Mouse (Mus musculus) midbrain, embryonic 12.5 days (tissue): ENCODE results near the gene Cstb. TPM values are rescaled to one million over a fixed set of nuclear protein-coding genes. Genes with fewer than 3 reads are reported as not detected.
"Not testable (repeated sequence)": the region's sequence is repeated elsewhere in the genome, so short reads cannot be mapped to it uniquely, and the experiment has no call there.

Experiments
- ATAC-seq: fragments of 200-750 bp; cut with Nextera tagmentation; 2 replicates; pipeline ENCODE4 v1.8.0; 2017; ENCODE audit warnings: low read depth, moderate TSS enrichment, moderate library complexity; ENCODE audit not compliant: low FRiP score
- H3K27ac ChIP-seq: fragments of 300-500 bp; sonication (generic); replicated peaks from 2 replicates; pipeline ENCODE4 v1.5.1; 2016; ENCODE audit warnings: mild to moderate bottlenecking
- H3K27me3 ChIP-seq: fragments of 300-500 bp; sonication (generic); 2 replicates; pipeline ENCODE4 v1.6.1; 2016; ENCODE audit warnings: mild to moderate bottlenecking
- H3K36me3 ChIP-seq: fragments of 300-500 bp; sonication (generic); 2 replicates; pipeline ENCODE4 v1.6.1; 2016
- H3K4me1 ChIP-seq: fragments of 300-500 bp; sonication (generic); 2 replicates; pipeline ENCODE4 v1.6.1; 2016
- H3K4me2 ChIP-seq: fragments of 300-500 bp; sonication (generic); replicated peaks from 2 replicates; pipeline ENCODE4 v1.6.1; 2016; ENCODE audit warnings: mild to moderate bottlenecking, moderate library complexity
- H3K4me3 ChIP-seq: fragments of 300-500 bp; sonication (generic); 2 replicates; pipeline ENCODE4 v1.5.1; 2016; ENCODE audit warnings: mild to moderate bottlenecking
- H3K9ac ChIP-seq: fragments of 300-500 bp; sonication (generic); replicated peaks from 2 replicates; pipeline ENCODE4 v1.6.1; 2016; ENCODE audit warnings: mild to moderate bottlenecking, moderate library complexity
- H3K9me3 ChIP-seq: fragments of 300-500 bp; sonication (generic); 2 replicates; pipeline ENCODE4 v1.6.1; 2016; ENCODE audit warnings: mild to moderate bottlenecking
- WGBS: fragments of 180-500 bp; shearing (Covaris S2); methylation state at CpG from one replicate; pipeline ENCODE4 v1.1.7; 2016; 5-methylcytosine and 5-hydroxymethylcytosine counted together
- polyA plus RNA-seq: library from polyadenylated mRNA; unstranded; fragments of >200 nt; fragmentation: Nextera tagmentation; extraction: Ambion mirVana; gene quantifications from 2 replicates; pipeline ENCODE4 v1.2.1, GENCODE M21; 2016

Gene Cstb
- polyA plus RNA-seq, 1 experiment from 2014 or later: 112 TPM

DNA sequence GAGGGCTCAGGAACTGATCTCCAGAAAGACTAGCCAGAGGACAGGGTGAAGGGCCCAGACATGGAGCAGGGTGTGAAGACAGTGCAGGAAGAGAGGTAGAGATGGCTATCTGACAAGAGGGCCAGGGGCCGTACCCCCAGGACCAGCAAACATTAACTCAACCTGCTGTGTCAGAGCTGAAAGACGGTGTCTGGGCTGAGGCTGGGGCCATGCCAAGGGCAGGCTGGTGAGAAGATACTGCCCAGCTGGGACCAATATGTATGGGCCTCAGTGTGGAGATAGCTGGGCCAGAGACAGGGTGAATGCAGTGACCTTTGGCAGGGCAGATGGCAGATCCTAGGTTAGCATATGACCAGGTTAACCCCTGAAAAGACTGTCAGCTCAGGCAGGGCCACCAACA, 24.3 kb upstream of the Cstb start:
- no peak for ATAC-seq
- 0 out of 2 replicates have a peak, but pooled peaks cover 3% of the 10 kb centered on the region for H3K27me3 ChIP-seq
- no peak overlapping the region for H3K4me3 ChIP-seq
- no peaks in the 10 kb centered on the region for H3K9me3 ChIP-seq
- no peak overlapping the region for H3K4me2 ChIP-seq
- WGBS: 94% methylated on average over 2 of the region's 2 CpGs
- H3K36me3 ChIP-seq: peaks cover 63% of the 10 kb centered on the region
- H3K27ac ChIP-seq: no peak overlapping the region
- H3K9ac ChIP-seq: no peak overlapping the region
- H3K4me1 ChIP-seq: peaks cover 15% of the 10 kb centered on the region

DNA sequence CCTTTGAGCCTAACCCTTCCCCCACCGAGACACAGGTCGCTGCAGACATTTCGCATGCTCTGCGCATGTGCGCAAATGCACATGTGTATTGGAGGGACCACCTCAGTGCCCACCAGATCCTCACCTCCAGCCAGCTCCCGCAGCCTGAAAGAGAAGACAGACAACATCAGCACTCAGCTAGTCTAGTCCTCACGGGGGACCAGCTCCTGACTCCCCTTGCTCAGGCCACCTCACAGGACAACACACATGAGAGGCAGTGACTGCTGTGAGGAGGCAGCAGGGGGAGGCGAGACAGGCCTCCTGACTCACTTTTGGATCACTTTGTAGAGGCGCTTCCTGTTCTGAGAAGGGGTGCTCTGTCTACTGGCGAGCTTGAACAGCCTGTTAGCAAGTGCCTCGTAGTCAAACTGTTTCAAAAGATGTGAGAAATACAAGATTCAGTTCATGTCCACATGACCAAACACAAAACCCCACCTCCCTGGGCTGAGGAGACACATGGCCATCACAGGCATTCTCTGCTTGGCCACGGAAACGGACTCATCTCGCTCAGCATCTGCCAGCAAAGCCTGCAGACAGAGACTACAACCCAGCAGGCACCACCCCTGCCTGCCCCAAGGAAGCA, 23.1 kb upstream of the Cstb start:
- peaks cover 76% of the 10 kb centered on the region for H3K36me3 ChIP-seq

DNA sequence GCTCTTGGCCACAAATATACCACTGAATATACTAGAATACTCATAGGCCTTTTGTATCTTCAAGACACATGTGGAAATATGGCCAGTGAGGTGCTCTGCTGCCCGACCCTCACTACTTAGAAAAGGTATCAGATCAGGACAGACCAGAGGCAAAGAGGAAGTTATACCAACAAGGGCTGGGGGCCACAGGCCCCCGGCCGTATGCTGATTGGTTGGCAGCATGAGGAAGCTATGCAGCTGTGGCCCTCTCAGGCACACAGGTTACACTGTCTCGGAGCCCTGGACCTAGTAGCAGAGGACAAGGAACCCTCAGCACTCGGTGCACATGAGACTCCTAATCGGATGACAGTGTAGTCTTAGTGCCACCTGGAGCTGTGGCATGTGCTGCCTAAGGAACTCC, 19.3 kb upstream of the Cstb start:
- peaks cover under 1% of the 10 kb centered on the region for H3K4me1 ChIP-seq
- H3K27me3 ChIP-seq: no peaks in the 10 kb centered on the region
- H3K4me3 ChIP-seq: no peak overlapping the region
- H3K4me2 ChIP-seq: no peak overlapping the region
- WGBS: 95% methylated on average over 6 of the region's 6 CpGs
- no peak overlapping the region for H3K9ac ChIP-seq
- peaks cover 96% of the 10 kb centered on the region for H3K36me3 ChIP-seq
- no peak for ATAC-seq
- no peaks in the 10 kb centered on the region for H3K9me3 ChIP-seq
- no peak overlapping the region for H3K27ac ChIP-seq

More for the DNA sequence above, 23.1 kb upstream of the Cstb start:
- no peak overlapping the region for H3K4me3 ChIP-seq
- WGBS: 97% methylated on average over 14 of the region's 14 CpGs
- no peaks in the 10 kb centered on the region for H3K9me3 ChIP-seq
- H3K9ac ChIP-seq: no peak overlapping the region
- no peak overlapping the region for H3K27ac ChIP-seq
- no peaks in the 10 kb centered on the region for H3K27me3 ChIP-seq
- no peak for ATAC-seq
- no peak overlapping the region for H3K4me2 ChIP-seq
- H3K4me1 ChIP-seq: peaks cover 11% of the 10 kb centered on the region

DNA sequence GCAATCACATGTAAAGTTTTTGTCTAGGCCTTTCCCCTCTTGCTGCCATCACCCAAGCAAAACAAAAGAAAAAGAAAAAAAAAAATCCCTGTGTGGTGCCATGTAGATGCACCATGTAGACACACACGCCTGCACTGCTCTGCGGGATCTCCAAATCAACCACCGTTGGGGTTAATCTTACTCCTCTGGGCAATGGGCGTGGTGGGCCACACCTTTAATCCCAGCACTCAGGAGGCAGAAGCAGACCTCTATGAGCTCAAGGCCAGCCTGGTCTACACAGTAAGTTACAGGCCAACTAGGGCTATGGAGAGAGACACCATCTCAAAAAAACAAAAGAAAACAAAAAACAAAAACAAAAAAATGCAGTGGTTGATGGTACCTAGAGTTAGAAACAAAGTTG, 18.3 kb upstream of the Cstb start:
- no peak overlapping the region for H3K4me3 ChIP-seq
- H3K27me3 ChIP-seq: no peaks in the 10 kb centered on the region
- no peak for ATAC-seq
- H3K27ac ChIP-seq: no peak overlapping the region
- no peak overlapping the region for H3K4me2 ChIP-seq
- no peaks in the 10 kb centered on the region for H3K9me3 ChIP-seq
- peaks cover 86% of the 10 kb centered on the region for H3K36me3 ChIP-seq
- no peak overlapping the region for H3K9ac ChIP-seq
- H3K4me1 ChIP-seq: peaks cover 10% of the 10 kb centered on the region
- WGBS: 94% methylated on average over 4 of the region's 4 CpGs

DNA sequence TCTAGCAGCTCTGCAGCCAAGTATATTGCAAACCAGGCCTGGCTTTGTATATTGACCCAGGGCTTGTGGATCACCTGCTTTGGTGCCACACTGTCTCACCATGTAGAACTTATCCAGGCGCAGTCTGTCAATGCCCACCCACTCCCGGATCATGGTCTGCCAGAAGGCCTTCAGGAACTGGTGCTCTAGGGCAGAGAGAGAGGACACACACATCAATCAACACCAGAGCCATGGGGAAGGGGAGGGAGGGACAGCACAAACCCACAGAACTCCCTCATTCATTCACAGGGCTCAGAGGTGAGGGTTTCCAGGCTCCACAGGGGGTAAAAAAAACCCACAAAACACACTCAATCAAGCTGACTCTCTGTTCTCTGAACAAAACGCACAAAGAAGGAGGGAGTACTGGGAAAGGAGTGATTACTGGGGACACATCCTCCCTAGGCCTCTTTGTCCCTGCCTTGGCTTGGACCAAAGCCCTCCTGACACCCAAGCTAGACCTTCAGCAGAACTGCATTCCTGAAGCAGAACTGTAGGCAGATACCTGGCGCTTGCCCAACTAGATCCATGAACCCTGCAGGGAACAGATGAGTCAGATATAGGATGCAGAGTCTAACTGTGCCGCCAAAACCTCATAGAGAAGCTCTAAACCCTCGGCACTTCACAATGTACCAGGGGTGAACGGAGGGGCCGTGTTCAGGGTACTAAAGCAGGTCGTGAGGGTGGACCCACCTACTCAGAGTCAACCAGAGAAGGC, 16.3 kb upstream of the Cstb start:
- no peak overlapping the region for H3K4me3 ChIP-seq
- H3K4me2 ChIP-seq: no peak overlapping the region
- WGBS: 94% methylated on average over 9 of the region's 9 CpGs
- ATAC-seq: no peak
- no peak overlapping the region for H3K27ac ChIP-seq
- no peak overlapping the region for H3K9ac ChIP-seq
- H3K27me3 ChIP-seq: no peaks in the 10 kb centered on the region
- peaks cover 65% of the 10 kb centered on the region for H3K36me3 ChIP-seq
- no peaks in the 10 kb centered on the region for H3K9me3 ChIP-seq
- H3K4me1 ChIP-seq: peaks cover 10% of the 10 kb centered on the region

DNA sequence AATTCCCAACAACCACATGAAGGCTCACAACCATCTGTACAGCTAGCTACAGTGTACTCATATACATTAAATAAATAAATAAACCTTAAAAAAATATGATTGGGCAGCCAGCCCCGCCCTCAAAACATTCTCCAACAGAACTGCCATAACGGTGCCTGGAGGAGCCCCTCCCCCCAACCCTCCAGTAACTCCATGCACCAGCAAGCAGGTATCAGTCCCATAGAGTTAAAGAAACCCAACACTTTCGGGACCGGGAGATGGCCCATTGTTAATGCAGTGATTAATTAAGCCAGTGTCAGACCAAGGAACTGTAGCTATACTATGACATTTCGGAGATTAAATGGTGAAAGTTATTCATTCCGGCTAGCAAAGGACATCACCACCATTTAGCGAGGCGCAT, 13.6 kb upstream of the Cstb start:
- Histone ChIP-seq H3K36me3 (peaks cover 41% of the 10 kb centered on the region), H3K4me2 (peak overlapping the region; percentile 77), H3K4me3 (peak overlapping the region; percentile 95), H3K27ac (peak overlapping the region; percentile 76), H3K9me3 (no peaks in the 10 kb centered on the region), H3K4me1 (peaks cover 10% of the 10 kb centered on the region), H3K9ac (peak overlapping the region; percentile 70), H3K27me3 (no peaks in the 10 kb centered on the region)
- WGBS: 17% methylated on average over 8 of the region's 8 CpGs
- ATAC-seq: 0 out of 2 replicates have a peak, but pooled peaks have one; percentile 8

DNA sequence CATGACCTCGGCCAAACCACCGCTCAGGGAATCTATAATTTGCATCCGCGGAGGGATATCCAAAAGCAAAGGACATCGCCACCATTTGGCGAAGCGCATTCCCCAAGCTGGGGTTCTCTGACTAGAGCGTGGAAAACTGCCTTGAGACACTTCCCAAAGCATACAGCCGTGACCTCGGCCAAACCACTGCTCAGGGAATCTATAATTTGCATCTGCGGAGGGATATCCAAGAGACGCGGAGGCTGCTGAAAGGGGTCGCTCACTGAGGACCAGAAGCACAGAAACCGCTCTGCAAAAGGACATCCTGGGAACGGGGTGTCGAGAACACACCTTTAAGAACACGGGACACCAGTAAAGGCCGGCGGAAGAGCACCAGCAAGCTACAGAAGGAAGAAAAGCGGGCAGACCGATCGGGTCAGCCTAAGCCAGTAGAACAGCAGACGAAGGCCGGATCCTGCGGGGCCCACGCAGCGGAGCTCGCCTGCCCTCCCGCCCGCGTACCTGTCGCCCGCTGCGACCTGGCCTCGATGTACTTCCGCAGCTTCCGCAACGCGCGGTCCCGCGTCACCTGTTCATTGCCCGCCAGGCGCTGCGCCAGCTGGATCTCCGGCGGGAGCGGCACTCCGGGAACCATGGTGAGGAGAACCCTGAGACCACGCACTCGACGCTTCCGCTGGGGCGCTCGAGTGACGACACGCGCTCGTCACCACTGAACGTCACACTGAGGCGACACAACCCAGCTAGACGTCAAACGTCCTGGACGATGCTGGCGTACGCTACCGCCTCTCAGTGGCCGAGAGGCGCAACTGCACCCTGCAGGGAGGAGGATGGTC, 12.9 kb upstream of the Cstb start, which contains the start of gene Rrp1:
Gene Rrp1 (minus strand): TSS at position 725 of the 833 bp plus-strand sequence.
- Histone ChIP-seq H3K9me3 (no peaks in the 10 kb centered on the region), H3K36me3 (peaks cover 34% of the 10 kb centered on the region), H3K27me3 (no peaks in the 10 kb centered on the region), H3K27ac (peak within 1 kb of the TSS; percentile 76), H3K4me3 (peak within 1 kb of the TSS; percentile 95), H3K4me2 (peak within 1 kb of the TSS; percentile 77), H3K4me1 (peaks cover 10% of the 10 kb centered on the region), H3K9ac (peak within 1 kb of the TSS; percentile 70)
- WGBS: under 1% methylated on average over 70 of the region's 70 CpGs
- ATAC-seq: peak; percentile 91

DNA sequence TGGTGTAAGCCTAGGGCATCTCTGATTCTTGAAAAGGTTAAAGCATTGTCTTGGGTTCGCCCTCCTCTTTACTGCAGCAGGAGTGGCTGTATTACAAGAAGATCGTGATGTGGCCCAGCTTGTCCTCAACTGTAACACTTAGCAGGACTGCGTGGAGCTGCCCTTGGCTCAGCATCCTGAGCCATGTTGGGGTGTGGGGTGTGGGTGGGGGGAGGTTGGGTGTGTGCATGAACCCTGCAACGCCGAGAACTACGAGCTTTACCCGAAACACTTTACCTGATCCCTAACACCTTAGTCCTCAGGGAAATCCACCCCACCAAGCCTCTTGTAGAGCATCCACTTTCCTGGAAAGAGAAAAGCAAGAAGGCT, 12.3 kb upstream of the Cstb start:
- peak; percentile 78; the same call in 1 of the 2 replicates for ATAC-seq
- WGBS: 47% methylated on average over 7 of the region's 7 CpGs
- Histone ChIP-seq H3K9ac (peak overlapping the region; percentile 70; the same call in 1 of the 2 replicates), H3K4me3 (peak overlapping the region; percentile 95), H3K27me3 (no peaks in the 10 kb centered on the region), H3K9me3 (no peaks in the 10 kb centered on the region), H3K4me1 (peaks cover 10% of the 10 kb centered on the region), H3K27ac (no peak overlapping the region), H3K4me2 (peak overlapping the region; percentile 77), H3K36me3 (peaks cover 28% of the 10 kb centered on the region)

DNA sequence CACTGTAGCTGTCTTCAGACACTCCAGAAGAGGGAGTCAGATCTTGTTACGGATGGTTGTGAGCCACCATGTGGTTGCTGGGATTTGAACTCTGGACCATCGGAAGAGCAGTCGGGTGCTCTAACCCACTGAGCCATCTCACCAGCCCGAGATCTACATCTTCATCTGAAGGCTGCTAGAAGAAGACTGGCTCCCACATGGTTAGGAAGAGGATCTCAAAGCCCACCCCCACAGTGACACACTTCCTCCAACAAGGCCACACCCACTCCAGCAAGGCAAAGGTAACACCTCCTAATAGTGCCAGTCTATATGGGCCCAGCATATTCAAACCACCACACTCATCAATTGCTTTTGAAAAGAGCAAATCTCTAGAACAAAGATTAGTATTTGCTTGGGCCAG, 10.5 kb upstream of the Cstb start:
- H3K4me2 ChIP-seq, H3K4me3 ChIP-seq, H3K9me3 ChIP-seq, H3K9ac ChIP-seq, ATAC-seq, H3K27me3 ChIP-seq, H3K27ac ChIP-seq: not testable (repeated sequence)
- Histone ChIP-seq H3K36me3 (peaks cover 10% of the 10 kb centered on the region), H3K4me1 (peaks cover 10% of the 10 kb centered on the region)
- WGBS: 93% methylated on average over 3 of the region's 4 CpGs

DNA sequence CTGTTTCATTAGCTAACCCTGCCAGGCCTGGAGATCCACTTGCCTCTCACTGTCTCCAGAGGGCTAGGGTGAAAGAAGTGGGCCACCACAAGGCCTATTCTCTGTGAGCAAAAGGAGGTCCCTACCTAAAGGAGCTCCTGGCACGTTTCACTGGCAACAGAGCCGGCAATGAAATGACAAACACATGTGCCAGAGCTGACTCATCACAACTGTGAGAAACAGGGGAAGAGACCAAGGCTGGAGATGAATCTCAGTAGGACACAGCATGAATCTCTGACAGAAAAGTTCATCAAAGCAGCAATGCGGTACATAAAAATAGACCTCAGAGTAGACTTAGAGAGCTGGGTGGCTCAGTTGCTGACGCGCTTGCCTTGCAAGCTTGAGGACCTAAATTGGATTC, 7.6 kb upstream of the Cstb start:
- Histone ChIP-seq H3K27me3 (no peaks in the 10 kb centered on the region), H3K9me3 (no peaks in the 10 kb centered on the region), H3K4me3 (no peak overlapping the region), H3K27ac (no peak overlapping the region), H3K36me3 (no peaks in the 10 kb centered on the region), H3K4me1 (no peaks in the 10 kb centered on the region), H3K9ac (no peak overlapping the region), H3K4me2 (no peak overlapping the region)
- ATAC-seq: no peak
- WGBS: 53% methylated on average over 5 of the region's 5 CpGs

DNA sequence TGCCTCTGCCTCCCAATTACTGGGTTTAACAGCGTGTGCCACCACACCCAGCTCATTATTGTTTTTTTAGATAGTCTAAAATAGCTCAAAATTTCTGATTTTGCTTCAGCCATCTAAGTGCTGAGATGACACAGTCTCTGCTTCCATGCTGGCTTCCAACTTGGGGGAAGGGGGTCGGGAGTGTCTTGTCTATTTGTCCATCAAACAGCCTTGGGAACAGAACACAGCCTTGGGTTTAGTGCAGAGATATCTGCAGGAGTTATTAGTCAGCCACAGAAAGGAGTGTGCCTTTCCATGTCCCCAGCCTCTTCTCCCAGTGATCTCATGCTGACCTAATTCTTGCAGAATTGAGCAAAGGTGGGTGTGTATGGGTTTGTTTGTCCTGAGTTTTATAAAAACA, 6.7 kb upstream of the Cstb start:
- H3K9ac ChIP-seq: no peak overlapping the region
- no peak for ATAC-seq
- no peaks in the 10 kb centered on the region for H3K36me3 ChIP-seq
- no peak overlapping the region for H3K4me2 ChIP-seq
- WGBS: 89% methylated on average over 2 of the region's 2 CpGs
- H3K27me3 ChIP-seq: no peaks in the 10 kb centered on the region
- H3K27ac ChIP-seq: no peak overlapping the region
- H3K4me1 ChIP-seq: no peaks in the 10 kb centered on the region
- H3K9me3 ChIP-seq: no peaks in the 10 kb centered on the region
- no peak overlapping the region for H3K4me3 ChIP-seq

DNA sequence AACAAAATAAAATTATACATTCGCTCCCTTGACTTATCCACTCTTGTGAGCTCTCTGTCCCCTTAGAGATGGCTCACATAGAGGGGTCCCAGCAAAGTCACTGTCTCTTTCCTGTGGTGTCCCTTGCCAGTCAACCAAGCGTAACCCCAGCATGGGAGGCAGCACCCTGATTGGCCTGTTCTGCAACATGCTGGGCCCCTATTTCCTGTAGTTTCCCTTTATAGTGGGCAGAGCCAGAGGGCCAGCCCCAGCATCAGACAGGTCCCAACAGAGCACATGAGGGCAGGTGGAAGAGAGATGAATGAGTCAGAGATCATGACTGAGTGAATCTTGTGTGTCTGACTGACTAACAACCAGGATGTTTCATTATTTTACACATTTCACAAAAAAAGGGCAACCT, 4.5 kb upstream of the Cstb start:
- Histone ChIP-seq H3K36me3 (no peaks in the 10 kb centered on the region), H3K4me2 (no peak overlapping the region), H3K9me3 (no peaks in the 10 kb centered on the region), H3K4me1 (peaks cover 4% of the 10 kb centered on the region), H3K9ac (no peak overlapping the region), H3K27ac (no peak overlapping the region), H3K27me3 (no peaks in the 10 kb centered on the region), H3K4me3 (no peak overlapping the region)
- 77% methylated on average over 2 of the region's 2 CpGs for WGBS
- ATAC-seq: no peak
